Mouse (Mus musculus): ENCODE results near the gene Ralgps2.

- TF ChIP-seq POLR2A (IDR thresholded peaks at IDR 0.05; ENCODE audit: low read depth, low read length) (no peak), CTCF (IDR thresholded peaks at IDR 0.05; ENCODE audit: extremely low read depth, insufficient read depth, insufficient read length, insufficient replicate concordance) (no peak)
Measured at GRCm38 (mm10) chr1:156786074-156786473, 153.4 kb downstream of the Ralgps2 start.
